Mouse (Mus musculus) hindbrain, embryonic 13.5 days (tissue): ENCODE results near the gene Mul1. TPM values are rescaled to one million over a fixed set of nuclear protein-coding genes. Genes with fewer than 3 reads are reported as not detected.
A peak's percentile ranks its signal among the peaks of the same experiment; 100 is the strongest.

Experiments
- ATAC-seq: fragments of 200-750 bp; cut with Nextera tagmentation; 2 replicates; pipeline ENCODE4 v1.8.0; 2017; ENCODE audit warnings: moderate TSS enrichment; ENCODE audit not compliant: low FRiP score
- H3K27ac ChIP-seq: fragments of 300-500 bp; sonication (generic); 2 replicates; pipeline ENCODE4 v1.5.1; 2015; ENCODE audit warnings: inconsistent platforms, mild to moderate bottlenecking, moderate library complexity
- H3K27me3 ChIP-seq: fragments of 300-500 bp; sonication (generic); 2 replicates; pipeline ENCODE4 v1.6.1; 2015; ENCODE audit warnings: mild to moderate bottlenecking, inconsistent platforms
- H3K36me3 ChIP-seq: fragments of 300-500 bp; sonication (generic); 2 replicates; pipeline ENCODE4 v1.6.1; 2015; ENCODE audit warnings: mild to moderate bottlenecking, inconsistent platforms
- H3K4me1 ChIP-seq: fragments of 300-500 bp; sonication (generic); replicated peaks from 2 replicates; pipeline ENCODE4 v1.6.1; 2015; ENCODE audit warnings: inconsistent platforms
- H3K4me2 ChIP-seq: fragments of 300-500 bp; sonication (generic); 2 replicates; pipeline ENCODE4 v1.6.1; 2015; ENCODE audit warnings: inconsistent platforms, mild to moderate bottlenecking, moderate library complexity
- H3K4me3 ChIP-seq: fragments of 300-500 bp; sonication (generic); 2 replicates; pipeline ENCODE4 v1.5.1; 2015; ENCODE audit warnings: mild to moderate bottlenecking, inconsistent platforms
- H3K9ac ChIP-seq: fragments of 300-500 bp; sonication (generic); 2 replicates; pipeline ENCODE4 v1.6.1; 2015; ENCODE audit warnings: mild to moderate bottlenecking, inconsistent platforms
- H3K9me3 ChIP-seq: fragments of 300-500 bp; sonication (generic); 2 replicates; pipeline ENCODE4 v1.6.1; 2016; ENCODE audit warnings: inconsistent platforms
- WGBS: fragments of 180-500 bp; shearing (Covaris S2); methylation state at CpG from one replicate; pipeline ENCODE4 v1.1.7; 2015; 5-methylcytosine and 5-hydroxymethylcytosine counted together
- polyA plus RNA-seq: library from polyadenylated mRNA; unstranded; fragments of >200 nt; fragmentation: Nextera tagmentation; extraction: Ambion mirVana; gene quantifications from 2 replicates; pipeline ENCODE4 v1.2.1, GENCODE M21; 2015

Gene Mul1
- polyA plus RNA-seq, 1 experiment from 2014 or later = 20.9 TPM

- Histone ChIP-seq H3K27me3 (0 out of 2 replicates have a peak, but pooled peaks cover 13% of the 10 kb centered on the region), H3K9ac (no peak overlapping the region), H3K4me3 (no peak overlapping the region), H3K36me3 (no peaks in the 10 kb centered on the region), H3K4me1 (peaks cover 55% of the 10 kb centered on the region), H3K4me2 (no peak overlapping the region), H3K27ac (no peak overlapping the region), H3K9me3 (no peaks in the 10 kb centered on the region)
- no peak for ATAC-seq
- WGBS = 81% methylated on average over 6 of the region's 6 CpGs
These were observed 32.2 kb downstream of the Mul1 start for GRCm38 (mm10) chr4:138466690-138467089.

DNA sequence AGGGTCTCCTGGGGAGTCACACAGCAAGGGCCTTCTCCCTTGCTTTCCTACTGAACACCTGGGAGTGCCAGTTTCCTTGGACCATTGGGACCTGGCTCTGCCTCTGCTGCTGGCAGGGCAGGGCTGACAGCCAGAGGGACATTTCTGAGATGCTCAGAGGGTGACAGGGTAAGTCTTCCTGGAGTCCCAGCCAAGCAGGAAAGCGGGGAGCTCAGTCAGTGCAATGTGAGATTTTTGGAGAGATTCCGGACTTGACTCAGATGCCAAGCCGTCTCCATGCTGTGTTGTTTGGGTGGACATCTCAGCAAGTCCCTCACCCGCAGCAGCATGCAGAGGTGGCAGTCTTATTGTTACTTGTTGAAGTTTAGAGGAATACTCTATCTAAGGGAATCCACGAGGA is 33.0 kb downstream of the Mul1 start:
- H3K27me3 ChIP-seq = 0 out of 2 replicates have a peak, but pooled peaks cover 13% of the 10 kb centered on the region
- H3K9me3 ChIP-seq = no peaks in the 10 kb centered on the region
- H3K4me3 ChIP-seq = no peak overlapping the region
- H3K4me2 ChIP-seq = no peak overlapping the region
- H3K9ac ChIP-seq = no peak overlapping the region
- whole genome bisulfite sequencing = 92% methylated on average over 5 of the region's 5 CpGs
- H3K27ac ChIP-seq = no peak overlapping the region
- ATAC-seq = no peak
- no peaks in the 10 kb centered on the region for H3K36me3 ChIP-seq
- H3K4me1 ChIP-seq = peaks cover 51% of the 10 kb centered on the region

DNA sequence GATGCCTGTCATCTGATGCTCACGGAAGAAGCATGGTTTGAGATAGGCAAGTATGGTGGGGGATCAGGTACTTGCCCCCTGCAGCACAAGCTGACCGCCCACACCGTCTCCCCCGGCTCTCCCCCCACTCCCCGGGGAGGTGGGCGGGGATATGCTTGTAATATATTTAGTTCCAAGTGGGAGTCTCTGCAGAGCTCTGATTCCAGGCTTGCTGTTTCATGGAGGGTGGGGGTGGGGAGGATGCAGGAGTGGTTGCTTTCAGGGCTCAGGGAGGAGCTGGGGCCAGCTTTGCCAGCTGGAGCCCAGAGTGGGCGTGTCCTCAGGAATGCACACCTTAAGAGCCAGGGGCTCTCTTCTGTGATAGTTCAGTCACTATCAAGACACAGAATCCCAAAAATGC is 34.6 kb downstream of the Mul1 start:
- Histone ChIP-seq H3K4me2 (no peak overlapping the region), H3K9me3 (no peaks in the 10 kb centered on the region), H3K27ac (no peak overlapping the region), H3K27me3 (0 out of 2 replicates have a peak, but pooled peaks cover 15% of the 10 kb centered on the region), H3K4me3 (no peak overlapping the region), H3K9ac (no peak overlapping the region), H3K36me3 (no peaks in the 10 kb centered on the region), H3K4me1 (peaks cover 34% of the 10 kb centered on the region)
- 18% methylated on average over 7 of the region's 7 CpGs for WGBS
- no peak for ATAC-seq

DNA sequence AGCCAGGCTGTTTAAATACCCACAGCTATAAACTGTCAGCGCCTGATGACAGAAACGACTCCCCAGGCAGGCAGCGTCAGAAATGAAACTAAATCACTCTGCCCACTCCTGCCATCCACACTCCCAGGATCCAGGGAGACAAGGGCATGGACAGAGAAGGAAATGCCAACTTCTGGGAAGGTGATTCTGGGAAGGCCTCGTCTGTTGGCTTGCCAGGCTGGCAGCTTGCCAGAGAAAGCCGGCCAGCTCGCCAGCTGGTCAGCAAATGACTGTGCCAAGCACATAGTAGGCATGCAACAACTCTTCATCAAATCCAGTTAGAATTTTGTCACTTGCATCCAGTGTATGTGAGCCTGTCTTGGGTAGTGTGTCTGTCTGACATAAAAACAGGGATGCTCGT is 36.8 kb downstream of the Mul1 start:
- WGBS = 57% methylated on average over 7 of the region's 7 CpGs

GRCm38 (mm10) chr4:138479595-138479994 is 45.1 kb downstream of the Mul1 start:
- peaks cover 9% of the 10 kb centered on the region; the same call in 1 of the 2 replicates for H3K4me1 ChIP-seq
- H3K9me3 ChIP-seq = no peaks in the 10 kb centered on the region
- H3K9ac ChIP-seq = no peak overlapping the region
- ATAC-seq = no peak
- H3K27me3 ChIP-seq = peaks cover 23% of the 10 kb centered on the region
- no peak overlapping the region for H3K27ac ChIP-seq
- no peak overlapping the region for H3K4me3 ChIP-seq
- no peaks in the 10 kb centered on the region for H3K36me3 ChIP-seq
- 83% methylated on average over 7 of the region's 7 CpGs for WGBS
- no peak overlapping the region for H3K4me2 ChIP-seq

More for the DNA sequence above, 36.8 kb downstream of the Mul1 start:
- Histone ChIP-seq H3K27me3 (peaks cover 20% of the 10 kb centered on the region), H3K4me2 (no peak overlapping the region), H3K9ac (no peak overlapping the region), H3K36me3 (no peaks in the 10 kb centered on the region), H3K4me1 (peaks cover 27% of the 10 kb centered on the region), H3K9me3 (no peaks in the 10 kb centered on the region), H3K27ac (0 out of 2 replicates have a peak overlapping the region, but pooled peaks have one; percentile 20), H3K4me3 (no peak overlapping the region)
- ATAC-seq = no peak

DNA sequence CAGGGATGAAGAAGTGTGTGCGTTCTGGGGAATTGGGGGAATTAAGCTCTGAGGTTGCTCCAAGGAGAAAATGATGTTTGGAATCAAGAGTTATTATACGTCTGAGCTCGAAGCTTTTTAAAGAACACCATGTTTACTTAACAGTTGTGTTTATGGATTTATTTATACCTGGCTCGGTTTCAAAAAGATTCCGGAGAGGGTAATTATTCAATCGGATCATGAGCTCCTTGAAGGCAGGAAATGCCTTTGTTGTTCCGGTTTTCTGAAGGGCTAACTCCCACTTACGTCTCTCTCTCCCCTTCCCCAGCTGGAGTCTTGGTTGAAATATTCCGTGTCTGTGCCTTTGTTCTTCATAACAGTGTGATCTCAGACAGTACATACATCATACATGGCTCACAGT is 46.5 kb downstream of the Mul1 start:
- no peak overlapping the region for H3K9ac ChIP-seq
- 57% methylated on average over 9 of the region's 9 CpGs for WGBS
- H3K36me3 ChIP-seq = no peaks in the 10 kb centered on the region
- H3K4me1 ChIP-seq = peaks cover 6% of the 10 kb centered on the region; the same call in 1 of the 2 replicates
- no peak overlapping the region for H3K4me3 ChIP-seq
- H3K4me2 ChIP-seq = no peak overlapping the region
- no peak overlapping the region for H3K27ac ChIP-seq
- H3K27me3 ChIP-seq = peaks cover 13% of the 10 kb centered on the region
- ATAC-seq = no peak
- H3K9me3 ChIP-seq = no peaks in the 10 kb centered on the region

- no peak for ATAC-seq
- Histone ChIP-seq H3K4me3 (no peak overlapping the region), H3K9me3 (no peaks in the 10 kb centered on the region), H3K9ac (no peak overlapping the region), H3K36me3 (no peaks in the 10 kb centered on the region), H3K4me2 (no peak overlapping the region), H3K27ac (no peak overlapping the region), H3K4me1 (no peaks in the 10 kb centered on the region; the same call in 1 of the 2 replicates), H3K27me3 (peaks cover 11% of the 10 kb centered on the region; the same call in 1 of the 2 replicates)
- WGBS = 84% methylated on average over 8 of the region's 8 CpGs
These were observed 48.2 kb downstream of the Mul1 start for GRCm38 (mm10) chr4:138482721-138483120.

- Histone ChIP-seq H3K27me3 (peaks cover 5% of the 10 kb centered on the region; the same call in 1 of the 2 replicates), H3K4me2 (no peak overlapping the region), H3K4me3 (no peak overlapping the region), H3K4me1 (peaks cover 24% of the 10 kb centered on the region), H3K36me3 (no peaks in the 10 kb centered on the region), H3K27ac (peak overlapping the region; percentile 66; the same call in 1 of the 2 replicates), H3K9me3 (no peaks in the 10 kb centered on the region), H3K9ac (0 out of 2 replicates have a peak overlapping the region, but pooled peaks have one; percentile 29)
- WGBS = 25% methylated on average over 8 of the region's 8 CpGs
- ATAC-seq = no peak
These were observed 53.8 kb downstream of the Mul1 start for GRCm38 (mm10) chr4:138488241-138488640.

- WGBS = 61% methylated on average over 4 of the region's 4 CpGs
- Histone ChIP-seq H3K9ac (no peak overlapping the region), H3K27ac (no peak overlapping the region), H3K36me3 (no peaks in the 10 kb centered on the region), H3K4me1 (peaks cover 52% of the 10 kb centered on the region), H3K9me3 (no peaks in the 10 kb centered on the region), H3K4me2 (no peak overlapping the region), H3K27me3 (peaks cover 5% of the 10 kb centered on the region; the same call in 1 of the 2 replicates), H3K4me3 (no peak overlapping the region)
- no peak for ATAC-seq
These were observed 56.6 kb downstream of the Mul1 start for GRCm38 (mm10) chr4:138491088-138491487.

Other genes starting within 250 kb of the Mul1 start
- 220 and 233 TPM in 2 replicates for gene Hp1bp3, start 218.4 kb upstream of the Mul1 start, polyA plus RNA-seq
- gene Sh2d5, start 184.3 kb upstream of the Mul1 start, polyA plus RNA-seq = 11.1 and 12.3 TPM in 2 replicates
- gene Kif17, start 184.2 kb upstream of the Mul1 start, polyA plus RNA-seq = 2.5 and 2.6 TPM in 2 replicates
- 208 and 213 TPM in 2 replicates for gene Ddost, start 129.9 kb upstream of the Mul1 start, polyA plus RNA-seq
- gene Pink1, start 108.4 kb upstream of the Mul1 start, polyA plus RNA-seq = 91.0 and 93.8 TPM in 2 replicates
- 4.0 and 4.1 TPM in 2 replicates for gene Cda, start 66.7 kb upstream of the Mul1 start, polyA plus RNA-seq
- 3.0 and 3.5 TPM in 2 replicates for gene Fam43b, start 38.1 kb upstream of the Mul1 start, polyA plus RNA-seq
- gene Camk2n1, start 19.6 kb downstream of the Mul1 start, polyA plus RNA-seq = 14.3 and 14.8 TPM in 2 replicates
- 1.3 TPM in 2 replicates for gene Vwa5b1, start 201.2 kb downstream of the Mul1 start, polyA plus RNA-seq